In genomic region chr4:34551966-34552365, GRCm38 (mm10) we compare ENCODE assay signal across 8 mouse cellular contexts. TPM values are rescaled to one million over a fixed set of nuclear protein-coding genes. Genes with fewer than 3 reads are reported as not detected.
A peak's percentile ranks its signal among the peaks of the same experiment; 100 is the strongest.
DNase-seq lines count a peak whose midpoint lies in the region; ATAC-seq and TF ChIP-seq lines count a peak whose summit lies in the region.

No protein-coding gene starts in this region.

- H3K27me3 ChIP-seq in heart, embryonic 10.5 days (ENCODE audit: insufficient read depth, poor library complexity, severe bottlenecking): no peaks in the 10 kb centered on the region
- no peaks in the 10 kb centered on the region for H3K27me3 ChIP-seq in C2C12 (ENCODE audit: control insufficient read depth, insufficient read depth, insufficient read length)
- no peaks in the 10 kb centered on the region for H3K27me3 ChIP-seq in forebrain, embryonic 12.5 days
- no peaks in the 10 kb centered on the region for H3K27me3 ChIP-seq in liver, embryonic 11.5 days (replicated peaks; ENCODE audit: control insufficient read depth, insufficient read depth, low read length)

- peaks cover 16% of the 10 kb centered on the region for H3K4me1 ChIP-seq in heart, embryonic 10.5 days
- peaks cover 46% of the 10 kb centered on the region for H3K4me1 ChIP-seq in forebrain, embryonic 12.5 days
- H3K4me1 ChIP-seq in liver, embryonic 11.5 days (replicated peaks; ENCODE audit: control insufficient read depth, insufficient read depth, low read length): peaks cover 6% of the 10 kb centered on the region

- ATAC-seq in forebrain, embryonic 12.5 days (ENCODE audit: low FRiP score): no peak
- ATAC-seq in liver, embryonic 11.5 days (replicated peaks; ENCODE audit: low FRiP score): no peak

- intact Hi-C loops in heart, postnatal 14 days (cut with DNase I): loop anchor here (2.0 kb wide), 1 partner anchor 59 kb away; no protein-coding TSS in a partner anchor

- no peak for TF ChIP-seq CTCF in C2C12 (IDR thresholded peaks at IDR 0.05; ENCODE audit: control insufficient read depth, insufficient read depth, insufficient read length)

- DNase-seq in heart, embryonic 10.5 days (ENCODE audit: low spot score): no peak
- DNase-seq in heart, postnatal 14 days: no peak
- no peak for DNase-seq in liver, embryonic 11.5 days (ENCODE audit: low spot score)
- DNase-seq in thymus, adult 18-20 months: no peak
- no peak for DNase-seq in spleen, postnatal 10 days (ENCODE audit: low spot score in 2 of 2)
- DNase-seq in adrenal gland, postnatal 25 days: no peak

- peak overlapping the region; percentile 86 for H3K4me3 ChIP-seq in heart, embryonic 10.5 days
- peak overlapping the region; percentile 80 for H3K4me3 ChIP-seq in C2C12 (ENCODE audit: insufficient read depth, poor library complexity, severe bottlenecking)
- H3K4me3 ChIP-seq in forebrain, embryonic 12.5 days (replicated peaks): peak overlapping the region; percentile 98
- H3K4me3 ChIP-seq in liver, embryonic 11.5 days (ENCODE audit: low read depth, low read length): peak overlapping the region; percentile 89

- no peaks in the 10 kb centered on the region for H3K9me3 ChIP-seq in heart, embryonic 10.5 days
- H3K9me3 ChIP-seq in forebrain, embryonic 12.5 days: no peaks in the 10 kb centered on the region
- no peaks in the 10 kb centered on the region for H3K9me3 ChIP-seq in liver, embryonic 11.5 days (ENCODE audit: control insufficient read depth, low read length)

- H3K79me2 ChIP-seq in C2C12 (ENCODE audit: control insufficient read depth, insufficient read depth): peaks cover 63% of the 10 kb centered on the region

- peak overlapping the region; percentile 75 for H3K4me2 ChIP-seq in forebrain, embryonic 12.5 days
- H3K4me2 ChIP-seq in liver, embryonic 11.5 days: peak overlapping the region; percentile 88

- peak overlapping the region; percentile 99 for H3K9ac ChIP-seq in forebrain, embryonic 12.5 days
- H3K9ac ChIP-seq in liver, embryonic 11.5 days (ENCODE audit: low read depth, low read length): peak overlapping the region; percentile 92

- 29% methylated on average over 3 of the region's 3 CpGs for WGBS in heart, embryonic 10.5 days
- 30% methylated on average over 3 of the region's 3 CpGs for WGBS in forebrain, embryonic 12.5 days
- WGBS in liver, embryonic 11.5 days: 34% methylated on average over 3 of the region's 3 CpGs

- peak overlapping the region; percentile 32 for H3ac ChIP-seq in C2C12 (ENCODE audit: control insufficient read depth, insufficient read length, low read depth)

- H3K27ac ChIP-seq in heart, embryonic 10.5 days: peak overlapping the region; percentile 97
- no peak overlapping the region for H3K27ac ChIP-seq in forebrain, embryonic 12.5 days
- no peak overlapping the region for H3K27ac ChIP-seq in liver, embryonic 11.5 days (ENCODE audit: low read depth, low read length)

- H3K36me3 ChIP-seq in heart, embryonic 10.5 days: 0 out of 2 replicates have a peak, but pooled peaks cover 6% of the 10 kb centered on the region
- peaks cover 10% of the 10 kb centered on the region for H3K36me3 ChIP-seq in C2C12 (ENCODE audit: control insufficient read depth, insufficient read depth)
- H3K36me3 ChIP-seq in forebrain, embryonic 12.5 days (replicated peaks): no peaks in the 10 kb centered on the region
- peaks cover 5% of the 10 kb centered on the region for H3K36me3 ChIP-seq in liver, embryonic 11.5 days (ENCODE audit: control insufficient read depth, insufficient read depth, low read length)

- peaks cover 42% of the 10 kb centered on the region for H3K79me3 ChIP-seq in C2C12 (ENCODE audit: low read depth)

TF ChIP-seq in C2C12, 6 proteins besides CTCF, POLR2A, EP300 and RAD21:
- TF ChIP-seq MYOD1 (IDR thresholded peaks at IDR 0.05; ENCODE audit: control insufficient read depth, insufficient read length, low read depth) (no peak), FOSL1 (IDR thresholded peaks at IDR 0.05; ENCODE audit: insufficient read depth, low read length, poor library complexity, severe bottlenecking) (no peak), MAX (IDR thresholded peaks at IDR 0.05) (no peak), CEBPB (IDR thresholded peaks at IDR 0.05; ENCODE audit: low read depth) (no peak), USF1 (IDR thresholded peaks at IDR 0.05; ENCODE audit: low read depth) (no peak), MYOG (IDR thresholded peaks at IDR 0.05; ENCODE audit: control insufficient read depth, extremely low read depth, insufficient read length) (no peak)

RNA-seq across cellular contexts. Expression of gene Akirin2, which starts 1.2 kb away (rescaled TPM):
- 45.2 and 68.4 TPM in 2 replicates for polyA plus RNA-seq in heart, embryonic 10.5 days (2016; fragmentation: Nextera tagmentation; extraction: Ambion mirVana)
- total RNA-seq in heart, postnatal 14 days (2021): 10 to 100 TPM; 55.5 to 56.6 TPM
- polyA plus RNA-seq in C2C12 (2012; fragmentation: generic; extraction: Trizol): 59.6 TPM
- 111 and 118 TPM in 2 replicates for polyA plus RNA-seq in forebrain, embryonic 12.5 days (2016; fragmentation: Nextera tagmentation; extraction: Ambion mirVana)
- polyA plus RNA-seq in liver, embryonic 11.5 days (2014; fragmentation: Nextera tagmentation; extraction: Ambion mirVana): 44.0 and 44.2 TPM in 2 replicates
- total RNA-seq in adrenal gland, postnatal 25 days (2021): 70.2 and 79.2 TPM in 2 replicates
